Mouse (Mus musculus): Measurements from ENCODE around the gene Cops3.

DNA sequence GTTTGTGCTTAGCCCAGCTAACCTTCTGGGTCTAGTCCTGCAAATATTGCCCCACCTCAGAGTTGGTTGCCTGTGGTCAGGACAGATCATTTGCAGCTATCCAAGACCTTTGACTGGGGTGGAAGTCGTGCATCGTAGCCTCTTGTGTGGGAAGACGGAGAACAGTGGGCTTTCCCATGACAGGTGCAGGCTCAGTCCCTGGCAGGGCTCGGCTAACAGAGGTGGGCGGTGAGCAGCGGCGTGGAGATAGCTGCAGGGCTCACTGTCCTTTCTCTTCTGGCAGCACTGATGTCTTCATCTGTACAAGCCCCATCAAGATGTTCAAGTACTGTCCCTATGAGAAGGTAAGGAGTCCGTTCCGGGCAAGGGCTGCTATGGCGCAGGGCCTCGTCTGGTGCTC lies 20.8 kb upstream of the Cops3 start:
- TF ChIP-seq CTCF (IDR thresholded peaks at IDR 0.05) (no peak), EP300 (IDR thresholded peaks at IDR 0.05) (no peak)

All from lung, postnatal 0 days (tissue).